Mouse (Mus musculus) adrenal gland, postnatal 4 days (tissue): Measurements from ENCODE around the gene Arhgef7. TPM values are rescaled to one million over a fixed set of nuclear protein-coding genes. Genes with fewer than 3 reads are reported as not detected.

Experiments used
- DNase-seq, 2 experiments: peaks; one replicate each; pipeline ENCODE4 v3.0.0; 2021 to 2022; ENCODE audit warnings: low spot score in 2 of 2, mixed read lengths in 2 of 2
- long read RNA-seq, 2 experiments: library from polyadenylated mRNA; stranded (forward); transcript quantifications; one replicate each; pipeline ENCODE4 v2.0.0; 2021
- total RNA-seq, 2 experiments: library from RNA; stranded (reverse); gene quantifications; 2 replicates each; pipeline ENCODE4 v1.2.3; 2021

The Arhgef7 gene
- total RNA-seq = 10 to 100 TPM; 72.8 to 74.1 TPM
- long read RNA-seq, experiment 1, full-length matches to known transcripts = 4 of 10 reads
- long read RNA-seq, experiment 1, partial matches to known transcripts = 1 of 10 reads
- long read RNA-seq, experiment 1, other reads (novel, unspliced or antisense) = 5 of 10 reads
- long read RNA-seq, experiment 2, full-length matches to known transcripts = 4 of 14 reads
- long read RNA-seq, experiment 2, partial matches to known transcripts = 4 of 14 reads
- long read RNA-seq, experiment 2, other reads (novel, unspliced or antisense) = 6 of 14 reads

DNA sequence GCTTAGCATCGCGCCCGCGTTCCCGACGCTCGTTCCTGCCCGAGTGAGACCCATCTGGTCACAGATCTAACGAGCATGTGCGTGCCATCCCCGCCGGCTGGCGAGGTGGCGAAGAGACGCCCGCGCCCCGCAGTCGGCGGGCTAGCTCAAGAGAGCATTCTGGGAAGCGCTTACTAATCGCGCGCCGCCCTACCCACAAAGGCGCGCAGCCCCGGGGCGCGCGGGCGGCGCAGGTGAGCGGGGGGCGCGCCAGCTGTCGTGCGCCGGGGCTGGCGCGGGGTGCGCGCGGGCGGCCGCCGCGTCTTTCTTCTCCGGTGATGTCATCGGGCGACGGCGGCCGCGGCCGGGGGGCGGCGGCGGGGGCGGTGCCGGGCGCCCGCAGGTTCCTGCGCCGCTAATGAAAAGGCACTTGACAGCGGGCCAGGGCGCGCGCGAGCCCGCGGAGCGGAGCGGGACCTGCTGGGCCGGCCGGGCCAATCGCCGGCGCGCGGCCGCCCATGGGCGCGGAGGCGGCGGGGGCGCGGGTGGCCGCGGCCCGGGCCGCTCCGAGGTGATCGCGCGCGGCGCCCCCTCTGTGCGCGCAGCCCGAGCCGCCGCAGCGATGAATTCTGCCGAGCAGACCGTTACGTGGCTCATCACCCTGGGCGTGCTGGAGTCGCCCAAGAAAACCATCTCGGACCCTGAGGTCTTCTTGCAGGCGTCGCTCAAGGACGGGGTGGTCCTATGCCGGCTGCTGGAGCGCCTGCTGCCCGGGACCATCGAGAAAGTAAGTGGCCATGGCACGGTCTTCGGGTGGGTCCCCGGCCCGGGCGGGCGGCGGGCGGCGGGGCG is at the start of gene Arhgef7:
Gene Arhgef7 (plus strand): TSS at position 71 of the 831 bp plus-strand sequence.
- no peak for DNase-seq

DNA sequence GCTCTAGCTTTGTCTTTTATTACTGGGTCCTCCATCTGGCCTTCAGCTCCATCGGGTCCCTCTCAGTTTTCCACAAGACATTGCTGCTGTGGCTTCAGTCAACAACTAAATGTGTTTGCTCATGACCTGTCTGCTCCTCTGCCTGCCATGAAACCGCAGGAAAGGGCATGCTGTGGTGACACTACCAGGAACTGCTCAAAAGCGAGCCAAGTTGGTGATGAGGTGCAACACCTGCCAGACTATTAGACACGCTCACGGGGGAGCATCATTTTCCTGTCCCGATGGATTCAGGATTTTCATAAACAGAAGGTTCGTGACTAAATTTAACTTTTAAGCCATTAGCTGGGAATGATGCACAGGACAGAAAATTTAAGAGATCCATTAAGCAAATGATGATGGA is 43.0 kb upstream of the Arhgef7 start:
- no peak for DNase-seq

DNA sequence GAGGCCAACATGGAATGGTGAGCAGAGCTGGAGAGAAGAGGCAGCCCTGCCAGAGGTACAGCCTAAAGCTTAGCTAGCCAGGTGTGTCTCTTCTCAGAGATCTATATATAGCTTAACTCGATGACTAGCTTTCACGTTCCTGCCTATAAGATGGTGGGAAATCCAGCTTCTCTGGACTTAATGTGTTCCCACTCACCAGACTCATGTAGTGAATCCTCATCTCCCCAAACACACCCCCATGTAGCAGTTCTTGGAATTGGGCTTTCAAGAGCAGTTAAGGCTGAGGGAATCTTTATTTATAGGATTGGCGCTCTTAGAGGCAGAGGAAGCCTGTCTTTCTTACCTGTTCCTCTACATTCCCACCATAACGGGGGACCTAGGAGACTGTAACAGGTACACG is 40.3 kb upstream of the Arhgef7 start:
- DNase-seq = no peak

DNA sequence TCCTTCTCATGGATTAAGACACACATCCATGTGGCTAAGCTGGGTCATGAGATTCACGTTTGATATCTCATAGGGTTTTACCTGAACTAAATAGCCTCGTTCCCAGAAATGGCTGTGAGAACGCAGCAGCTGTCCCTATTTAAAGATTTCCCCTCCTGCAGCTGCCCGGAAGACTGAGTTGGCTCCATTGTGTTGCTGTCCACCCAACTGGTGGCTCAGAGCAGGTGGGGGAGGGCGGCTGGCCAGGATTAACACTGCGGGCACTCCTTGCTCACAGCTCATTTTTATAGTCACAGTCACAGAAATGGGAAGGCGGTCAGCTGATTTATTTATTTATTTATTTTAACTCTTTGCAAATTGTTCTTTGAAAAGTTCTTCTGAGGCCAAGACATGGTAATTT is 37.6 kb upstream of the Arhgef7 start:
- DNase-seq = no peak

DNA sequence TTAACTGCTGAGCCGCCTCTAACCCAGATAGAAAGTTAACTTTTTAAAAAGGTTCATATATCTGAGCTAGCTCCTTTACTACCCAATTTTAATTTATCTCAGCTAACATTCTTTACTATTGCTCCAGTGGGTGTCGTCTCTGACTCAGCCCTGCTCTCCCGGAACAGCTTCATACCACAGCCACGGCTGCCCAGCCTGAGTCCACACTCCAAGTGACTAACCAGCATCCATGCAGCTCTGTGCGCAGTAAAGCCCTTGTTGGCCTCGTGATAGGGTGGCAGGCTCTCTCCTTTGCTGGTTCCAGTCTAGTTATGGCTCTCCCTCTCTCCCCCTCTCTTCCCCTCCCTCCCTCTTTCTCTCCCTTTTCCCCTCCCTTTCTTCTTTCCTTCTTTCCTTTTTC is 36.2 kb upstream of the Arhgef7 start:
- no peak for DNase-seq

DNA sequence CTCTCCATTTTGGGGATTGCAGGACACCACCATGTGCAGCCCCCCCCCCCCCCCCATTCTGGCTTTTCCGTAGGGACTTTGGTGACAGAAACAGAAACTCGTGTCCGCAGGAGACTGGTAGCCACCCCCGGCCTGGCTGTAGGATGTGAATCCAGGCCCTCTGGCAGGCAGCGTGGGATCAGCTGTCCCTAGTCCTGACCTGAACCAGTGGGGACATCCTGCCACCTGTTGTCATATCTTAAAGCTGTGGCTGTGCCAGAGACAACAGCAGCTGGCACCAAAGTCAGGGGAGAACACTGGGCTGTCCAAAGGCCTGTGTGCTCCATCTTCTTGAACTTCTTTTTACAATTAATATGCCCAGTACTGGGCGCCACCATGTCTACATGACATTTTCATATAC is 35.8 kb upstream of the Arhgef7 start:
- no peak for DNase-seq

DNA sequence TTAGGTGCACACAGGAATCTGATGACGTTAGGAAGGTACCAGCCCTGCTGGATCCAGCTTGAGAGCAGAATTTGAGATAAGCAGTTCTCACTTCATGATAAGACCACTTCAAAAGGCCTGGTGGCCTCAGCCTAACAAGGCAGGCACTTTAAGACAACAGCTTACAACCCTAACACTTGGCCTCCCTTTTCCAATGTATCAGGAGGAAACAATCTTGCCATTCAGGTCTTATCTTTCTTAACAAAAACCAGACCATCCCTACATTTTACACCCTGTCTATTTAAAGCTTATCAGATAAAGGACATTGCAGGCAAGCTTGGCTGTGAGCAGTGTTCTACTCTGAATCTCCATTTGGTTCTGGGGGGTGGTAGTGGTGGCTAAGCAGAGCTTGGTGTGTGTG is 35.1 kb upstream of the Arhgef7 start:
- no peak for DNase-seq

DNA sequence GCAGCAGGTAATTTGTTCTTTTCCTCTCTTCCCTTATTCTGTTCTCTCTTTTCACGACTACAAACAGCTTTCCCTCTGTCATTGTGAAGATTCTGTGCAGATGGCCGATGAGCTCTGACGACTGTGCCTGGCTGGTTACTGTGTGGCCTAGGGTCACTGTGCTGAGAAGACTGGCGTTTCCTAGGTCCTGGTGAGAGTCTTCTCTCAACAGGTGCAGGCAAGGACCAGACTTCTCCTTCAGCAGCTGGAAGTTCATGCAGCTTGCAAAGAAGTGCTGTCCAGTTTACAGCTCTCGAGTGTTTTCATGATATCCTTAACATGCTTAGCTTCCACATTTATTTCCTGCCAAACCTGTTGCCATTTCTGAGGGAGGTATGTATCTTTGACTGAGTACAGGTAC is 33.5 kb upstream of the Arhgef7 start:
- DNase-seq = no peak

DNA sequence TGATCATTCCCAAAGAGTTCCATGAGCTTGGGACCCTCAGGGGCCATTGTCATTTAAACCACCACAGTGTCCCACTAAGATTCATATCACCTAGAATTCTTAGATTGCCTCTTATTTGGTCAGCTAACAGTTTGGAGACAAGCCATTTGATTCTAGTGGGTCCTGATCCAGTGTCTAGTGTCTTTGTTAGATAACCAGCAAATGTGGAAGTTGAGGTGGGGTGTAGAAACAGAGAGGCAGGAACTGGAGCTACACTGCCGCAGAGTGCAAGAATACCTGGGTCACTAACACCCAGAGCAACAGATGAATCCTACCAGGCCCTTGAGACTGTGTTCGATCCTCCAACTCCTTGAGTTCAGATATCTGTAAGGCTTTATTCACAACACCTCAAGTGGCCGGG is 31.3 kb upstream of the Arhgef7 start:
- no peak for DNase-seq

DNA sequence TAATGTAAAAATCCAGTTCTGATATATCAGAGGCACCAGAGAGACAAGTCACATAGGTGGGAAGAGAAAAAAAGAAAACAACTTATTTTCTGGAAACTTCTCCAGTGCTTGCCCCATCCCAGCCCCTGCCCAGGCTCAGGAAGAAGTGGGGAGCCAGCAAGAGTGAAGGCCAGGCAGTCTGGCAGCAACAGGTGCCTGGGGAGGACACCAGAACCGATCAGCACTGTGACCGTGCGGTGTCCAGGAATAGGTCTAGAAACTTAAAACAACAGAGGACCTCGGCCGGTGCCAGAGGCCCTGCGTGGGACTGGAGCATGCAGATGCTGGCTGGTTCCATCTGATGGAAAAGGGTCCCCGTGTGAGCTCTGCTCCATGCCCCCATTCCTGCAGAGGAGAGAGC is 30.1 kb upstream of the Arhgef7 start:
- no peak for DNase-seq

DNA sequence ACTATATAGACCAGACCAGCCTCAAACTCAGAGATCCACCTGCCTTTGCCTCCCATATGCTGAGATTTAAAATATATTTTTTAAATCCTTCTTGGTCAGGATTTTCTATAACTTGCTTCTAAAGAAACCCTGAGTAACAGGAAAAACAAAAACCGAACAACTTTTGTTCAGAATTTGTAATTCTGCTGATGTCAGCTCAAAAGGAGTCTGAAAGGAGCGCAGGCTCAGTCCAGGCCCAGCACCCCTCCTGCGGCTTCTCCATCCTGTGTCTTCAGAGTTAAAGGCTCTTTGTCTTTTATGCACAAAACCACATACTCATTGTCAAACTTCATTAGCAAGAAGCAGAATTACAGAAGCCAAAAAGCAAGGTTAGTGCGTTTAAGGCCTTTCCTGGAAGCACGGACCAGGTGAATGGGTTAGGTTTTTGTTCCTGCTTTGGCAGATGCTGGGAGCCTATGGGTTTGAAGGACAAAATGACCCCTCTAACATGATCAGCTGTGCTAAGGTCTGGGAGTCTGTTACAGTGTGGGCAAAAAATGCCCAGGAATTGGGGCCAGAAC is 28.0 kb upstream of the Arhgef7 start:
- no peak for DNase-seq

DNA sequence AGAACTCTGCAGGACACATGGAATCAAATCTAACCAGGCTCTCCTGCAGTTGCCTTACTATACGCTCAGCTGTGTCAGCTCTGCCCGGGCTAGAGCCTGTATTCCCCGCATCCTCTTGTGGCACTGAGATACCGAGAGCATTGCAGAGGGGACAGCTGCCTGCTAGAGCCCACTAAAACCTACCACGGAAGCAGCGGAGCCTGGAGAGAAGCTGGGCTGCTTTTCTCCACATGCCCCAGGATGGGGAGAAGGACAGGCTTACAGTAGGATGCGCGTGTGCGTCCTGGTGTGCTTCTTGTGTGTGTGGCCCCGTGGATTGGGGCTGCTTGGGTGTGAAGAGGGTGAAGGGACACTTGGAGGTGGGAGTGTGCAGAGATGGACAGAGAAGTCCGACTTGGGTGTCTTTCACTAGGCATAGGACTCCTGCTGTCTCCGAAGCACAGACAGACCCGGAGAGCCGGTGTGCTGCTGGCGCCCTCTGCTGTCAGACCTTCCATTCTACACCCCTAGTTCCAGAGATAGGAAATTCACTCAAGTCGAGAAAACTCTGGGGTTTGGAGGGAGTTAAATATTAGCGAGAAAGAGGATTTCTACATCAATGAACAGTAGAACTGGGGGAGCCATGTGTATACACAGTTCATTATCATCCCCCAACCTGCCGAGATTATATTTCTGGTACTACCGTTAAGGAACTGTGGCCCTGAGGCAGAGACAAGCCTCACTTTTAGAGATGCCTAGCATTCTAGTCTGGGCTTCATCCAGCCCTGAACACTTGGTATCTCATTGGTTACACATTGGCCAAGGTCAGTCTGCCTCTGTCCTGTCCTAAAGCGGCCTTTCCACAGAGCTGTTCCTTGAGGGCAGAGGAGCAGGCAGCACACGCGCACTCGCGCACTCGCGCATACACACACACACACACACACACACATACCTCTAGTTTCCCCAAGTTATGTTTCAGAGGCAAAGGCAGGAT is 27.2 kb upstream of the Arhgef7 start:
- DNase-seq = peak; percentile 37 to 67

DNA sequence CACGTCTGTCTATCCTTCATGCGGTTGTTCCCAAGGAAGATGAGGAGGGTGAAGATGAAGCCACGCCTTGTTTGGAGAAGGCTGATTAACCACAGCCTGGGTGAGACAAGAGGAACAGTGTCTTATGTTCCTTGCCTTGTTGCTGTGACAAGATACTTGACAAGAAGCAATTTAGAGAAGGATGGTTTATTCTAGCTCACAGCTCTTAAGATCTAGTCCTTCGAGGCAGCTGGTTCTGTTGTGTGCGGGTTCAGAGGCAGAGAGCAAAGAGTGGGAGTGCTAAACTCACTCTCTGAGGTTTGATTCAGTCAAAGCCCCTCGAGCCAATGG is 26.5 kb upstream of the Arhgef7 start, which contains the start of gene 1700016D06Rik:
Gene 1700016D06Rik (minus strand): TSS at position 31 of the 330 bp plus-strand sequence.
- no peak for DNase-seq

DNA sequence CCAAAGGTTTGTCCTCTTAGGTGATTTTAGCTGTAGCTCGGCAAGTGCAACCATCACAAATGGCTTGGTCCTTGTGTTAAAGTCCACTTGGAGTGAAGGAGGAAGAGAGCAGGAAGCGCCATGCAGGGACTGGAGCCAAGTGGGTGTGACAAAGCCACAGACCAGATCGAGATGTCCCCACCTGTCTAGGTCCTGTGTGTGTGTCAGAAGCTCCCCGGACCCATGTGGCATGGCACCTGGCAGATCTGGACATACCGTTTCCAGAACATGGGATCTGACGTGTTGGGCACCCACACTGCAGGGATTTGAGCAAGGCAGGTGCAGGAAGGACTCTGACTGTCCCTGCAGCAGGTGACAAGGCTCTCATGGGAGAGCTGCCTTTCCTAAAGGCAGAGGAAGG is 26.1 kb upstream of the Arhgef7 start:
- DNase-seq = no peak

DNA sequence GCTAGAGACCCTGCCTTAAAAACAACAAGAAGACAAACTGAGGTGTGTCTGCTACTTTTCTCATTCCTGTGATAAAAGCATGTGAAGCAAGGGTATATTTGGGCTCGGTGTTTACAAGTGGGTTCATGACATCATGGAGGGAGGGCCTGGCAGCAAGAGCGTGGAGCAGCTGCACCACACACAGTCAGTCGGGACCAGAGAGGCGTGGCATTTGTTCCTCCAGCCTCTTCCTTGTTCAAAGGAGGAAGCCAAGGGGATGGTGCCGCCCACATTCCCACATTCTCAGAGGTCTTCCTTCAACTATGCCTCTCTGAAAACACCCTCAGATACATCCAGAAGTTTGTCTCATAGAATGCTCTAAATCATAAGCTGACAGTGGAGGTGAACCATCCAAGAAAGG is 23.7 kb upstream of the Arhgef7 start:
- no peak for DNase-seq

DNA sequence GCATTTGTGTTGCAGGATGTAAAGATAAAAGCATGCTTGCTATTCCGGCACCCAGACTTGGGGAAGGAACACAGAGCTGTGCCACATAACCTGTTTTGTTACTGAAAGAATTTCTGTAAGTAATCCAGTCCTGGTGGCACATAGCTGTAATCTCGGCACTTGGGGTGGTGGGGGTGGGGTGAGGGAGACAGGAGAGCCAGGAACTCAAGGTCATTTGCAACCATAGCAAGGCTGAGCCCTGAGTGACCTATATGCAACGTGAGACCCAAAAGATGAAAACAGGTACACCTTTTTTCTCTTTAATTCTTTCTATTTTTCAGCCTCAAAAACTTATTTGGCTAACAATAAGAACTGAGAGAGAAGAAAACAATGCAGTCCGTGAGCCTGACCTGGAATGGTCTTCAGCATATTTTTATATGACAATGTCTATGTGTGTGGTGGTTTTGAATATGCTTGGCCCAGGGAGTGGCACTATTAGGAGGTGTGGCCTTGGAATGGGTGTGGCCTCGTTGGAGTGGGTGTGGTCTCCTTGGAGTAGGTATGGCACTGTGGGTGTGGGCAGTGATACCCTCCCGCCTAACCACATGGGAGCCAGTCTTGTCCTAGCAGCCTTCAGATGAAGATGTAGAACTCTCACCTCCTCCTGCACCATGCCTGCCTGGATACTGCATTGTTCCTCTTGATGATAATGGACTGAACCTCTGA is 22.7 kb upstream of the Arhgef7 start:
- no peak for DNase-seq

DNA sequence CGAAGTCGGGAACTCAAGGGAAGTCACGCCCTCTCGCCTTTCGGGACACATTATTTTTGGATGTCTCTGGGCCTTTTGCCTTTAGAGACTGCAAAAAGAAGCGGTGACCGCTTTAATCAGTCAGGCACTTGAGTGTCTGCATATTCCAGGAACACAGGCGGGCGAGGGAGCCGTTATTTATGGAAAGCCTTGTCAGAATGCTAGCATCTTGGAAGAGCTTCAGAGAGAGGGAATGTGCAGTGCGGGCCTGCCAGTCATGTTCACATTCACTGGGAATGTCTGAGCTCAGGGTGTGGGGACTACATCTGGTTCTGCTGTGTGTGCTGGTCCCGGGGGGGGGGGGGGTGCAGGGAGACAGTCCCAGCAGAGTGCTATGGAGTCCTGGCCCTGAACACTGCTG is 21.7 kb upstream of the Arhgef7 start:
- DNase-seq = no peak

DNA sequence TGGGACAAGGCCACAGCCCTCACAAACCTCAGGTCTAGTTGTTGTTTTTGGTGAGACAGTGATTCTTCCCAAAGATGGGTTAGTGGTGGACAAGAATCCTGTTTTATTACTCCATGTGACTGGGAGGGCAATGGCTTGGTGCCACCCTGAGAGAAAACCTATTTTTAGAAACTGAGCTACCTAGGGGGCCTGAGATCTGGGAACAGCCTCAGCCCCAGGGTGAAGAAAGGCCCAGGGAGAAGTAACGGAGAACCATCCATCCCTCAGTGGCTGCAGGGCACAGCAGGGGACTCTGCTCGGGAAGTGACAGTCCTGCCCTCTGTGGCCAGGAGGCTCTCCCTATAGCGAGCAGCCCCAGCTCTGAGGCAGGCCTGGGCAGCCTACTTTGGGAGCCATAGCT is 19.8 kb upstream of the Arhgef7 start:
- no peak for DNase-seq

DNA sequence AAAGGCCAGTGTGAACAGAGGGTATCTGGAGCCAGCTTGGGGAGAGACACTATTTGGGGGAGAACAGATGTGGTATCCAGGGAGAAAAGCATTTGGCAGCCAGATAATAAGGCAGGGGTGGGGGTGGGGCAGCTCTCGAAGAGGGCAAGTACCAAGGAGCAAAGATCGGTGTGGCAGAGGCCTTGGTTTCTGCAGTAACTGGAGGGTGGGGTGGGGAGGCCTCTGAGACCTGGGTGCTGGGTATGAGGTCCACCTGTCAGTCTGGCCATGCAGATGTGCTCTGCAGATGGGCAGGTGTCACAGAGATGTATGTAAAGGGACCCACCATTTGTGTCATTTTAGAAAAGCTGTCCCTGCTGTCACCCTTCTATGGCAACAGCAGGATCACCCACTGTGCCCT is 18.7 kb upstream of the Arhgef7 start:
- no peak for DNase-seq

DNA sequence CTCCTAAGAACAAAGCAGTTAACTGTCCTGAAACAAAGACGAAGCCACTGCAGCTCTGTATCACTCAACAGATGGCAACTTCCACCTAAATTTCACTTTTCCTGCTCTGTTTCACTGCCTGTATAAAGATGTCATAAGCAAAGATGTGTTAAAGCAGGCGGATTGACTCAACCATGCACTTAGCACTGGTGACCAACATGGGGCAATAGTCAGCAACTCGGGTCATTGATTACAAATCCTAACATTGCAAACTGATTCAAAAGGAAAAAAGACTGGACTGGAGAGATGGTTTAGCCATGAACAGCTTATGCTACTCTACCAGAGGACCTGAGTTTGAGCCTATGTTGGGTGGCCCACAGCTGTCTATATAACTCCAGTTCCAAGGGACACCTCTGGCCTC is 18.0 kb upstream of the Arhgef7 start:
- DNase-seq = no peak

DNA sequence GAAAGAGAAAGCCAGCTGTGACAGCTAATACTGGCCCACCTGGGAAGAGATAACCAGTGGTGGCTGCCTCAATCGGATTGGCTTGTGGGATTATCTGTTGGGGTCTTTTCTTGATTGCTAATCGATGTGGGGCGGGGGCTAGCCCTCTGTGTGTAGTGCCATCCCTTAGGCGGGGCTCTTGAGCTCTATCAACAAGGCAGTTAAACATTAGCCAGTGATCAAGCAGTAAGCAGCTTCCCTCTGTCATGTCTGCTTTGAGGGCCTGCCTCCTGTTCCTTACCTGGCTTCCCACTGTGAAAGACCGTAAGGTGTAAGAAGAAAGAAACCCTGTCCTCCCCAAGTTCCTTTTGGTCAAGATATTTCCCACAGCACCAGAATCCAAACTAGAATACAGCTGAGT is 17.1 kb upstream of the Arhgef7 start:
- DNase-seq = no peak
